Mouse (Mus musculus): ENCODE data around the gene Ublcp1. TPM values are rescaled to one million over a fixed set of nuclear protein-coding genes. Genes with fewer than 3 reads are reported as not detected.

The Ublcp1 gene
- polyA plus RNA-seq, 1 experiment from 2014 or later: 58.5 TPM

Other genes starting within 250 kb of the Ublcp1 start
- gene Il12b, start 70.4 kb downstream of the Ublcp1 start, polyA plus RNA-seq (2016; fragmentation: Nextera tagmentation; extraction: Ambion mirVana): not detected in 2 replicates
- gene Rnf145, start 48.5 kb upstream of the Ublcp1 start, polyA plus RNA-seq (2016; fragmentation: Nextera tagmentation; extraction: Ambion mirVana): 111 and 125 TPM in 2 replicates
- gene Ebf1, start 146.8 kb upstream of the Ublcp1 start, polyA plus RNA-seq (2016; fragmentation: Nextera tagmentation; extraction: Ambion mirVana): 60.1 and 77.9 TPM in 2 replicates